Mouse (Mus musculus) C2C12 (cell line): ENCODE data around the gene Tuba4a. TPM values are rescaled to one million over a fixed set of nuclear protein-coding genes. Genes with fewer than 3 reads are reported as not detected.

Experiments used
- H3K27me3 ChIP-seq: one replicate; pipeline ENCODE4 v1.6.1; 2011; ENCODE audit not compliant: control insufficient read depth, insufficient read depth, insufficient read length
- H3K36me3 ChIP-seq: one replicate; pipeline ENCODE4 v1.6.1; 2011; ENCODE audit not compliant: control insufficient read depth, insufficient read depth
- H3K4me3 ChIP-seq: one replicate; pipeline ENCODE4 v1.5.1; 2011; ENCODE audit warnings: mild to moderate bottlenecking, control low read depth; ENCODE audit not compliant: poor library complexity, insufficient read depth, severe bottlenecking
- H3K79me2 ChIP-seq: one replicate; pipeline ENCODE4 v1.6.1; 2011; ENCODE audit not compliant: control insufficient read depth, insufficient read depth
- H3K79me3 ChIP-seq: one replicate; pipeline ENCODE4 v1.6.1; 2011; ENCODE audit warnings: low read depth, control low read depth
- H3ac ChIP-seq: one replicate; pipeline ENCODE3; 2011; ENCODE audit warnings: low read depth; ENCODE audit not compliant: control insufficient read depth, insufficient read length
- CEBPB ChIP-seq: IDR thresholded peaks from one replicate; pipeline ENCODE4 v1.6.1; 2011; ENCODE audit warnings: low read depth, mild to moderate bottlenecking, control low read depth, moderate library complexity
- CTCF ChIP-seq: IDR thresholded peaks from one replicate; pipeline ENCODE4 v1.5.1; 2011; ENCODE audit not compliant: control insufficient read depth, insufficient read depth, insufficient read length
- FOSL1 ChIP-seq: IDR thresholded peaks from one replicate; pipeline ENCODE4 v1.8.0; 2011; ENCODE audit warnings: mild to moderate bottlenecking, low read length; ENCODE audit not compliant: poor library complexity, insufficient read depth, severe bottlenecking
- MAX ChIP-seq: IDR thresholded peaks from one replicate; pipeline ENCODE4 v1.6.1; 2011; ENCODE audit warnings: mild to moderate bottlenecking, control low read depth
- MYOD1 ChIP-seq: IDR thresholded peaks from one replicate; pipeline ENCODE4 v1.6.1; 2011; ENCODE audit warnings: low read depth; ENCODE audit not compliant: control insufficient read depth, insufficient read length
- MYOG ChIP-seq: IDR thresholded peaks from one replicate; pipeline ENCODE4 v1.6.1; 2011; ENCODE audit not compliant: control insufficient read depth, insufficient read length; ENCODE audit errors: extremely low read depth
- USF1 ChIP-seq: IDR thresholded peaks from one replicate; pipeline ENCODE4 v1.6.1; 2011; ENCODE audit warnings: low read depth, mild to moderate bottlenecking, control low read depth, moderate library complexity
- polyA plus RNA-seq: library from polyadenylated mRNA; unstranded; fragments of >200 nt; fragmentation: generic; extraction: Trizol; gene quantifications from one replicate; pipeline ENCODE4 v1.2.1, GENCODE M21; 2012; ENCODE audit warnings: missing spikeins

Tuba4a gene
- polyA plus RNA-seq, 1 experiment: 167 TPM

- no peak for TF ChIP-seq FOSL1
- no peak for TF ChIP-seq MYOG
- TF ChIP-seq MAX: no peak
- no peak for TF ChIP-seq CTCF
- TF ChIP-seq CEBPB: no peak
- TF ChIP-seq USF1: no peak
- no peak for TF ChIP-seq MYOD1
- H3K4me3 ChIP-seq: peak overlapping the region; percentile 75
- H3K36me3 ChIP-seq: peaks cover under 1% of the 10 kb centered on the region
- H3K79me3 ChIP-seq: peaks cover 3% of the 10 kb centered on the region
- H3K27me3 ChIP-seq: no peaks in the 10 kb centered on the region
- peaks cover 8% of the 10 kb centered on the region for H3K79me2 ChIP-seq
- peak overlapping the region; percentile 57 for H3ac ChIP-seq
These were observed 27.2 kb downstream of the Tuba4a start for GRCm38 (mm10) chr1:75192452-75192851.

- no peaks in the 10 kb centered on the region for H3K27me3 ChIP-seq
- H3K79me3 ChIP-seq: peaks cover 3% of the 10 kb centered on the region
- H3K4me3 ChIP-seq: peak within 1 kb of the TSS; percentile 75
- H3K36me3 ChIP-seq: no peaks in the 10 kb centered on the region
- H3ac ChIP-seq: peak within 1 kb of the TSS; percentile 81
- H3K79me2 ChIP-seq: peaks cover 8% of the 10 kb centered on the region
- TF ChIP-seq MAX: no peak
These were observed 27.9 kb downstream of the Tuba4a start, which contains the start of the genes Ankzf1 and Atg9a for GRCm38 (mm10) chr1:75191622-75192402. TSS of gene Ankzf1 (plus strand) at chr1:75192151. TSS of gene Atg9a (minus strand) at chr1:75192196.

GRCm38 (mm10) chr1:75191258-75191621 is 28.4 kb downstream of the Tuba4a start:
- H3K4me3 ChIP-seq: peak overlapping the region; percentile 75
- H3K79me2 ChIP-seq: peaks cover 8% of the 10 kb centered on the region
- peaks cover 3% of the 10 kb centered on the region for H3K79me3 ChIP-seq
- H3K27me3 ChIP-seq: no peaks in the 10 kb centered on the region
- TF ChIP-seq USF1: no peak
- H3ac ChIP-seq: peak overlapping the region; percentile 81
- H3K36me3 ChIP-seq: peaks cover 3% of the 10 kb centered on the region

- no peak for TF ChIP-seq CEBPB
- no peak for TF ChIP-seq MAX
These were observed 29.1 kb downstream of the Tuba4a start for GRCm38 (mm10) chr1:75190577-75190976.

GRCm38 (mm10) chr1:75187914-75188483 is 31.7 kb downstream of the Tuba4a start:
- Histone ChIP-seq H3ac (no peak overlapping the region), H3K36me3 (peaks cover 6% of the 10 kb centered on the region), H3K4me3 (no peak overlapping the region), H3K79me3 (peaks cover 3% of the 10 kb centered on the region), H3K79me2 (peaks cover 8% of the 10 kb centered on the region), H3K27me3 (no peaks in the 10 kb centered on the region)
- TF ChIP-seq MYOG (no peak), MAX (no peak), FOSL1 (no peak), MYOD1 (no peak), CEBPB (no peak), USF1 (no peak), CTCF (no peak)

More at GRCm38 (mm10) chr1:75190577-75190976, 29.1 kb downstream of the Tuba4a start:
- Histone ChIP-seq H3K27me3 (no peaks in the 10 kb centered on the region), H3K79me2 (peaks cover 8% of the 10 kb centered on the region), H3ac (no peak overlapping the region), H3K4me3 (no peak overlapping the region), H3K36me3 (peaks cover 6% of the 10 kb centered on the region), H3K79me3 (peaks cover 3% of the 10 kb centered on the region)

- H3ac ChIP-seq: no peak overlapping the region
- no peak overlapping the region for H3K4me3 ChIP-seq
- H3K79me2 ChIP-seq: peaks cover 8% of the 10 kb centered on the region
- H3K79me3 ChIP-seq: peaks cover 3% of the 10 kb centered on the region
- H3K36me3 ChIP-seq: peaks cover 6% of the 10 kb centered on the region
- no peak for TF ChIP-seq MYOD1
- no peak for TF ChIP-seq MAX
- no peak for TF ChIP-seq FOSL1
- TF ChIP-seq MYOG: no peak
- no peak for TF ChIP-seq USF1
- TF ChIP-seq CTCF: no peak
- TF ChIP-seq CEBPB: no peak
- H3K27me3 ChIP-seq: no peaks in the 10 kb centered on the region
These were observed 32.5 kb downstream of the Tuba4a start for GRCm38 (mm10) chr1:75187126-75187525.
